Mouse (Mus musculus) MEL (cell line): Measurements from ENCODE around the gene Prss32. TPM values are rescaled to one million over a fixed set of nuclear protein-coding genes. Genes with fewer than 3 reads are reported as not detected.

ENCODE experiments used
- DNase-seq: peaks from one replicate; pipeline ENCODE4 v3.0.0; 2011; ENCODE audit warnings: low read depth, low spot score
- H3K27ac ChIP-seq: 2 replicates; pipeline ENCODE4 v1.5.1; 2012; ENCODE audit warnings: low read depth, mild to moderate bottlenecking, control low read depth, low read length, moderate library complexity; ENCODE audit not compliant: control insufficient read depth
- H3K27me3 ChIP-seq, 2 experiments: fragments of 150-350 bp in 1 of 2; sonication (generic) in 1 of 2; 2 replicates each; pipeline ENCODE4 v1.6.1; 2012; ENCODE audit warnings: low read length in 2 of 2, mild to moderate bottlenecking in 2 of 2, improper control_type of control experiment in 1 of 2, moderate library complexity in 1 of 2; ENCODE audit not compliant: insufficient read depth in 2 of 2, control insufficient read depth in 1 of 2
- H3K36me3 ChIP-seq, 2 experiments: 2 replicates each; pipeline ENCODE4 v1.6.1; 2012 to 2014; ENCODE audit warnings: low read length in 2 of 2, improper control_type of control experiment in 1 of 2, inconsistent platforms in 1 of 2, mild to moderate bottlenecking in 1 of 2; ENCODE audit not compliant: insufficient read depth in 2 of 2, control insufficient read depth in 1 of 2
- H3K4me1 ChIP-seq, 2 experiments: fragments of 150-350 bp in 1 of 2; sonication (generic) in 1 of 2; 2 replicates each; pipeline ENCODE4 v1.6.1; 2012; ENCODE audit warnings: low read length in 2 of 2, improper control_type of control experiment in 1 of 2, mild to moderate bottlenecking in 1 of 2; ENCODE audit not compliant: insufficient read depth in 2 of 2, control insufficient read depth in 1 of 2
- H3K4me3 ChIP-seq, 2 experiments: fragments of 150-350 bp in 1 of 2; sonication (generic) in 1 of 2; 2 replicates each; pipeline ENCODE4 v1.5.1; 2012; ENCODE audit warnings: low read depth in 2 of 2, low read length in 2 of 2, mild to moderate bottlenecking in 2 of 2, moderate library complexity in 2 of 2, control low read depth in 1 of 2, improper control_type of control experiment in 1 of 2; ENCODE audit not compliant: control insufficient read depth in 1 of 2, insufficient read depth in 1 of 2
- H3K79me2 ChIP-seq: 2 replicates; pipeline ENCODE4 v1.6.1; 2012; ENCODE audit warnings: mild to moderate bottlenecking, low read length, moderate library complexity; ENCODE audit not compliant: control insufficient read depth, poor library complexity, insufficient read depth
- H3K9ac ChIP-seq: 2 replicates; pipeline ENCODE4 v1.6.1; 2012; ENCODE audit warnings: low read depth, mild to moderate bottlenecking, control low read depth, low read length, moderate library complexity; ENCODE audit not compliant: control insufficient read depth, poor library complexity, severe bottlenecking
- H3K9me3 ChIP-seq: fragments of 150-350 bp; sonication (generic); replicated peaks from 2 replicates; pipeline ENCODE4 v1.6.1; 2012; ENCODE audit warnings: mild to moderate bottlenecking, low read length, improper control_type of control experiment, moderate library complexity; ENCODE audit not compliant: insufficient read depth
- BHLHE40 ChIP-seq: IDR thresholded peaks from 2 replicates; pipeline ENCODE4 v1.6.1; 2012; ENCODE audit warnings: low read depth, mild to moderate bottlenecking, inconsistent platforms, low read length, improper control_type of control experiment, borderline replicate concordance
- CHD2 ChIP-seq: IDR thresholded peaks from 2 replicates; pipeline ENCODE4 v1.6.1; 2011; ENCODE audit warnings: low read length, improper control_type of control experiment
- CTCF ChIP-seq, 3 experiments: IDR thresholded peaks in 2 of 3; conservative IDR thresholded peaks in 1 of 3; 2 replicates each; pipeline ENCODE4 v1.5.1; 2011 to 2012; ENCODE audit warnings: low read length in 3 of 3, low read depth in 2 of 3, mild to moderate bottlenecking in 2 of 3, improper control_type of control experiment in 1 of 3, inconsistent platforms in 1 of 3, mixed read lengths in 1 of 3, moderate library complexity in 1 of 3; ENCODE audit not compliant: control insufficient read depth in 1 of 3, insufficient read depth in 1 of 3, poor library complexity in 1 of 3, severe bottlenecking in 1 of 3
- E2F4 ChIP-seq: IDR thresholded peaks from 2 replicates; pipeline ENCODE4 v1.6.1; 2011; ENCODE audit warnings: low read depth, low read length, improper control_type of control experiment, borderline replicate concordance
- ELF1 ChIP-seq: IDR thresholded peaks from 2 replicates; pipeline ENCODE4 v1.6.1; 2014; ENCODE audit warnings: low read depth, mild to moderate bottlenecking, inconsistent platforms, low read length, improper control_type of control experiment, moderate library complexity
- ETS1 ChIP-seq: IDR thresholded peaks from 2 replicates; pipeline ENCODE4 v1.6.1; 2012; ENCODE audit warnings: low read depth, mild to moderate bottlenecking, inconsistent platforms, low read length, improper control_type of control experiment, moderate library complexity
- GABPA ChIP-seq: IDR thresholded peaks from 2 replicates; pipeline ENCODE4 v1.6.1; 2012; ENCODE audit warnings: low read depth, mild to moderate bottlenecking, inconsistent platforms, low read length, improper control_type of control experiment, moderate library complexity
- KAT2A ChIP-seq: conservative IDR thresholded peaks from 2 replicates; pipeline ENCODE4 v1.6.1; 2012; ENCODE audit warnings: low read depth, low read length, improper control_type of control experiment, inconsistent platforms
- MAFK ChIP-seq: IDR thresholded peaks from 2 replicates; pipeline ENCODE4 v1.6.1; 2011; ENCODE audit warnings: low read depth, mild to moderate bottlenecking, low read length, improper control_type of control experiment, borderline replicate concordance
- MAX ChIP-seq: IDR thresholded peaks from 2 replicates; pipeline ENCODE4 v1.6.1; 2011; ENCODE audit warnings: low read length, improper control_type of control experiment
- MAZ ChIP-seq: IDR thresholded peaks from 2 replicates; pipeline ENCODE4 v1.6.1; 2012; ENCODE audit warnings: low read depth, mild to moderate bottlenecking, inconsistent platforms, low read length, improper control_type of control experiment
- MYC ChIP-seq: IDR thresholded peaks from 2 replicates; pipeline ENCODE4 v1.6.1; 2011; ENCODE audit warnings: low read depth, mild to moderate bottlenecking, low read length, improper control_type of control experiment, moderate library complexity
- RAD21 ChIP-seq: IDR thresholded peaks from 2 replicates; pipeline ENCODE4 v1.6.1; 2011; ENCODE audit warnings: mild to moderate bottlenecking, low read depth, low read length, improper control_type of control experiment
- RCOR1 ChIP-seq: IDR thresholded peaks from 2 replicates; pipeline ENCODE4 v1.6.1; 2012; ENCODE audit warnings: low read depth, mild to moderate bottlenecking, inconsistent platforms, low read length, improper control_type of control experiment
- TAL1 ChIP-seq: IDR thresholded peaks from 2 replicates; pipeline ENCODE4 v1.6.1; 2012; ENCODE audit warnings: mild to moderate bottlenecking, inconsistent platforms, low read length, moderate library complexity, mixed read lengths
- TBP ChIP-seq: IDR thresholded peaks from 2 replicates; pipeline ENCODE4 v1.8.0; 2011; ENCODE audit warnings: low read depth, low read length, improper control_type of control experiment
- UBTF ChIP-seq: IDR thresholded peaks from 2 replicates; pipeline ENCODE4 v1.6.1; 2012; ENCODE audit warnings: low read depth, mild to moderate bottlenecking, inconsistent platforms, low read length, improper control_type of control experiment, moderate library complexity, borderline replicate concordance; ENCODE audit not compliant: insufficient read depth
- USF1 ChIP-seq: IDR thresholded peaks from 2 replicates; pipeline ENCODE4 v1.6.1; 2014; ENCODE audit warnings: low read depth, mild to moderate bottlenecking, inconsistent platforms, low read length, improper control_type of control experiment, moderate library complexity
- ZC3H11A ChIP-seq: IDR thresholded peaks from 2 replicates; pipeline ENCODE4 v1.6.1; 2012; ENCODE audit warnings: low read depth, mild to moderate bottlenecking, inconsistent platforms, low read length, improper control_type of control experiment
- ZKSCAN1 ChIP-seq: IDR thresholded peaks from 2 replicates; pipeline ENCODE4 v1.6.1; 2012; ENCODE audit warnings: low read depth, mild to moderate bottlenecking, inconsistent platforms, low read length, improper control_type of control experiment, moderate library complexity
- ZMIZ1 ChIP-seq: IDR thresholded peaks from 2 replicates; pipeline ENCODE4 v1.6.1; 2012; ENCODE audit warnings: low read depth, mild to moderate bottlenecking, inconsistent platforms, low read length, improper control_type of control experiment, moderate library complexity
- polyA plus RNA-seq, 2 experiments: library from polyadenylated mRNA; stranded (reverse) in 1 of 2; unstranded in 1 of 2; fragments of >175 nt in 1 of 2; fragments of >200 nt in 1 of 2; gene quantifications; 2 replicates each; pipeline versions ENCODE4 v1.2.1 to v1.2.4; 2012; ENCODE audit warnings: low replicate concordance in 2 of 2, low read depth in 1 of 2; ENCODE audit not compliant: insufficient read length in 2 of 2, insufficient read depth in 1 of 2, missing spikeins in 1 of 2
- total RNA-seq: library from RNA; depleted of rRNA; stranded (reverse); fragments of 300-350 nt; gene quantifications from 2 replicates; pipeline ENCODE4 v1.2.3, GENCODE M21; 2012

Prss32 gene
- total and polyA plus RNA-seq, 3 experiments, result 0.71 TPM; not detected in 2

GRCm38 (mm10) chr17:23797316-23797715, 46.3 kb upstream of the Prss32 start:
- Histone ChIP-seq H3K9ac (no peak overlapping the region), H3K9me3 (no peaks in the 10 kb centered on the region), H3K27ac (no peak overlapping the region), H3K79me2 (no peaks in the 10 kb centered on the region; the same call in 1 of the 2 replicates), H3K27me3 (peaks cover 0 to under 1% of the 10 kb centered on the region in 2 experiments; a peak in 1 of 4 replicates), H3K4me3 (no peak overlapping the region), H3K36me3 (peaks cover 0 to 3% of the 10 kb centered on the region in 2 experiments; a peak in 2 of 4 replicates), H3K4me1 (peaks cover 0 to 4% of the 10 kb centered on the region in 2 experiments; a peak in 2 of 4 replicates)
- no peak for TF ChIP-seq TBP
- no peak for TF ChIP-seq MYC
- TF ChIP-seq BHLHE40, result no peak
- TF ChIP-seq KAT2A, result no peak
- TF ChIP-seq E2F4, result no peak
- no peak for TF ChIP-seq CHD2
- no peak for TF ChIP-seq USF1
- no peak for TF ChIP-seq MAZ
- TF ChIP-seq ELF1, result no peak
- TF ChIP-seq RAD21, result no peak
- TF ChIP-seq MAFK, result no peak
- TF ChIP-seq TAL1, result no peak
- TF ChIP-seq ZC3H11A, result no peak
- no peak for TF ChIP-seq MAX
- TF ChIP-seq GABPA, result no peak
- TF ChIP-seq ZKSCAN1, result no peak
- no peak for TF ChIP-seq ZMIZ1
- no peak for DNase-seq

- H3K4me1 ChIP-seq, result peaks cover 4 to 5% of the 10 kb centered on the region in 2 experiments; a peak in 3 of 4 replicates
- no peaks in the 10 kb centered on the region for H3K9me3 ChIP-seq
- DNase-seq, result no peak
- no peaks in the 10 kb centered on the region for H3K27me3 ChIP-seq
- peak overlapping the region in 1 of 2 experiments; percentile 8; a peak in 1 of 4 replicates for H3K4me3 ChIP-seq
- no peak overlapping the region for H3K27ac ChIP-seq
- H3K36me3 ChIP-seq, result peaks cover 2 to 18% of the 10 kb centered on the region in 2 experiments; a peak in 3 of 4 replicates
- TF ChIP-seq USF1 (no peak), TBP (no peak), MAFK (no peak), CTCF (IDR thresholded peaks at IDR 0.05 in 2 of 3, conservative IDR thresholded peaks at IDR 0.05 in 1 of 3; ENCODE audit: control insufficient read depth in 1 of 3, insufficient read depth in 1 of 3, low read depth in 2 of 3, low read length in 3 of 3, poor library complexity in 1 of 3, severe bottlenecking in 1 of 3) (no peak), RCOR1 (no peak), ETS1 (no peak), MYC (no peak), UBTF (no peak), BHLHE40 (no peak), MAX (no peak)
- TF ChIP-seq, all 39 proteins: peak for 0
- peak overlapping the region; percentile 9; the same call in 1 of the 2 replicates for H3K9ac ChIP-seq
- peaks cover 37% of the 10 kb centered on the region for H3K79me2 ChIP-seq
These were observed 42.0 kb upstream of the Prss32 start for GRCm38 (mm10) chr17:23801627-23802026.
